Mouse (Mus musculus) colon, adult 2 months (tissue): ENCODE data around the gene Ptp4a2. TPM values are rescaled to one million over a fixed set of nuclear protein-coding genes. Genes with fewer than 3 reads are reported as not detected.

Experiments
- polyA plus RNA-seq: library from polyadenylated mRNA; depleted of rRNA; stranded (reverse); fragments of >200 nt; gene quantifications from 2 replicates; pipeline ENCODE4 v1.2.3, GENCODE M21; 2012; rRNA removed

Gene Ptp4a2
- polyA plus RNA-seq = 71.1 and 72.6 TPM in 2 replicates

GRCm38 (mm10) chr4:129810798-129811604 lies at the start of gene Ptp4a2:
Gene Ptp4a2, plus strand, starts transcription at chr4:129811219.

Other genes starting within 250 kb of the Ptp4a2 start
- gene Lck, start 237.6 kb upstream of the Ptp4a2 start, polyA plus RNA-seq = 5.1 and 7.0 TPM in 2 replicates
- 0.91 and 1.0 TPM in 2 replicates for gene Fam167b, start 232.7 kb upstream of the Ptp4a2 start, polyA plus RNA-seq
- 261 and 280 TPM in 2 replicates for gene Eif3i, start 210.6 kb upstream of the Ptp4a2 start, polyA plus RNA-seq
- 187 and 203 TPM in 2 replicates for gene Tmem234, start 210.6 kb upstream of the Ptp4a2 start, polyA plus RNA-seq
- 2.2 and 4.3 TPM in 2 replicates for gene Dcdc2b, start 197.0 kb upstream of the Ptp4a2 start, polyA plus RNA-seq
- gene Iqcc, start 192.1 kb upstream of the Ptp4a2 start, polyA plus RNA-seq = 37.1 and 39.5 TPM in 2 replicates
- gene Ccdc28b, start 187.3 kb upstream of the Ptp4a2 start, polyA plus RNA-seq = 20.8 and 22.4 TPM in 2 replicates
- 26.4 and 28.9 TPM in 2 replicates for gene Txlna, start 170.2 kb upstream of the Ptp4a2 start, polyA plus RNA-seq
- gene Kpna6, start 138.5 kb upstream of the Ptp4a2 start, polyA plus RNA-seq = 17.3 and 18.7 TPM in 2 replicates
- gene Tmem39b, start 114.4 kb upstream of the Ptp4a2 start, polyA plus RNA-seq = 26.1 and 31.8 TPM in 2 replicates
- gene Khdrbs1, start 68.9 kb upstream of the Ptp4a2 start, polyA plus RNA-seq = 28.6 and 37.4 TPM in 2 replicates
- gene Spocd1, start 118.0 kb downstream of the Ptp4a2 start, polyA plus RNA-seq = not detected in 2 replicates
- gene Adgrb2, start 173.7 kb downstream of the Ptp4a2 start, polyA plus RNA-seq = 5.6 and 10.3 TPM in 2 replicates
- 47.8 and 49.7 TPM in 2 replicates for gene Col16a1, start 236.6 kb downstream of the Ptp4a2 start, polyA plus RNA-seq